Mouse (Mus musculus): ENCODE measurements around the gene Trap1a. TPM values are rescaled to one million over a fixed set of nuclear protein-coding genes. Genes with fewer than 3 reads are reported as not detected.

The Trap1a gene
- polyA plus RNA-seq, 1 experiment, result 0.11 TPM

DNA sequence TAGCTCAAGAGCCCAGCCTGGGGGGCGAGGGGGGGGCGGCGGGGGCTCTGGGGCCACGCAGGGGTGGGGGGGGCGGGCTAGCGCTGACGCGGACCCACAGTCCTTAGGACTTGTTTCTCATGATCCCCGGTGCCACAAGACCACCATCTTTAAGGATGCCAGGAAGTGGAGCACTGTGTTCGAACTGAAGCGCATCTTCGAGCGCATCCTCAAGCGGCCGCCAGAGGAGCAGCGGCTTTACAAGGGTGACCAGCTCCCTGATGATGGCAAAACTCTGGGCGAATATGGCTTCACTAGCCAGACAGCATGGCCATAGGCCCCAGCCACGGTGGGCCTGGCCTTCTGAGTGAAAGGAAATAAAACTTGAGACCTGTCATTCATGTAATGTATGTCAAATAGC is 24.9 kb downstream of the Trap1a start:
- no peak for TF ChIP-seq POLR2A (IDR thresholded peaks at IDR 0.05; ENCODE audit: borderline replicate concordance, extremely low read depth, insufficient read depth, insufficient read length, poor library complexity, severe bottlenecking)
- TF ChIP-seq CTCF (IDR thresholded peaks at IDR 0.05; ENCODE audit: borderline replicate concordance, extremely low read depth, insufficient read depth, insufficient read length), result no peak

GRCm38 (mm10) chrX:139366837-139367528 is 33.5 kb downstream of the Trap1a start:
- TF ChIP-seq CTCF (IDR thresholded peaks at IDR 0.05; ENCODE audit: borderline replicate concordance, extremely low read depth, insufficient read depth, insufficient read length) (no peak), POLR2A (IDR thresholded peaks at IDR 0.05; ENCODE audit: borderline replicate concordance, extremely low read depth, insufficient read depth, insufficient read length, poor library complexity, severe bottlenecking) (no peak)
- DNase-seq (ENCODE audit: low read depth), result no peak

More for the DNA sequence above, 24.9 kb downstream of the Trap1a start:
- no peak for DNase-seq (ENCODE audit: low read depth)

GRCm38 (mm10) chrX:139367529-139367908 is 34.0 kb downstream of the Trap1a start:
- DNase-seq (ENCODE audit: low read depth), result no peak
- TF ChIP-seq CTCF (IDR thresholded peaks at IDR 0.05; ENCODE audit: borderline replicate concordance, extremely low read depth, insufficient read depth, insufficient read length), result no peak
- TF ChIP-seq POLR2A (IDR thresholded peaks at IDR 0.05; ENCODE audit: borderline replicate concordance, extremely low read depth, insufficient read depth, insufficient read length, poor library complexity, severe bottlenecking), result no peak

GRCm38 (mm10) chrX:139369122-139369521 is 35.6 kb downstream of the Trap1a start:
- peak; percentile 24 for DNase-seq (ENCODE audit: low read depth)
- TF ChIP-seq CTCF (IDR thresholded peaks at IDR 0.05; ENCODE audit: borderline replicate concordance, extremely low read depth, insufficient read depth, insufficient read length), result peak; percentile 32; the same call in 1 of the 2 replicates
- no peak for TF ChIP-seq POLR2A (IDR thresholded peaks at IDR 0.05; ENCODE audit: borderline replicate concordance, extremely low read depth, insufficient read depth, insufficient read length, poor library complexity, severe bottlenecking)

DNA sequence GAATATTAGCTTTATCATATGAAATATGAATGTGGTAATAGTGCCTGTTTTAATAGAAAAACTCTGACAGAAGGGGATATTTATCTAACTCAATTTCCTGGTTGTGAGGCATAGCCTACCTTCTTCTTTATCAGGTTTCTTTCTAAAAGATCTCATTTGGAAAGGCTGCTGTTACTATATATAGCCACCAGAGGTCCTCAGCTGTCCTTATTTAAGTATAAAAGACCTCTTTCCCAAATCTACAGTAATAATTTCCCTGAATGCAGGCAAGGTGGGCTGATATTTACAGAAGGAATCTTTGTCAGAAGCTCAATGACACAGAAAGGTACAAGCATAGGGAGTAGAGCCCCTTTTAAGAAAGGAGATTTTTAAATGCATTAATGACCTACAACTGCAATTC is 39.2 kb downstream of the Trap1a start:
- no peak for TF ChIP-seq CTCF (IDR thresholded peaks at IDR 0.05; ENCODE audit: borderline replicate concordance, extremely low read depth, insufficient read depth, insufficient read length)
- no peak for TF ChIP-seq POLR2A (IDR thresholded peaks at IDR 0.05; ENCODE audit: borderline replicate concordance, extremely low read depth, insufficient read depth, insufficient read length, poor library complexity, severe bottlenecking)
- peak; percentile 50 for DNase-seq (ENCODE audit: low read depth)

Other genes starting within 250 kb of the Trap1a start
- 0.05 and 0.15 TPM in 2 replicates for gene Serpina7, start 248.4 kb upstream of the Trap1a start, polyA plus RNA-seq (2012; rRNA removed)
- gene 4930513O06Rik, start 247.4 kb upstream of the Trap1a start, polyA plus RNA-seq (2012; rRNA removed), result not detected in 2 replicates
- gene 4933428M09Rik, start 154.5 kb upstream of the Trap1a start, polyA plus RNA-seq (2012; rRNA removed), result not detected in 2 replicates
- 3.3 and 3.7 TPM in 2 replicates for gene Mum1l1, start 123.6 kb upstream of the Trap1a start, polyA plus RNA-seq (2012; rRNA removed)
- 0.62 and 0.64 TPM in 2 replicates for gene D330045A20Rik, start 146.7 kb downstream of the Trap1a start, polyA plus RNA-seq (2012; rRNA removed)
- gene Rnf128, start 229.6 kb downstream of the Trap1a start, polyA plus RNA-seq (2012; rRNA removed), result 1.3 and 1.4 TPM in 2 replicates